Mouse (Mus musculus): ENCODE results near the gene Gjd3.

The Gjd3 gene

DNA sequence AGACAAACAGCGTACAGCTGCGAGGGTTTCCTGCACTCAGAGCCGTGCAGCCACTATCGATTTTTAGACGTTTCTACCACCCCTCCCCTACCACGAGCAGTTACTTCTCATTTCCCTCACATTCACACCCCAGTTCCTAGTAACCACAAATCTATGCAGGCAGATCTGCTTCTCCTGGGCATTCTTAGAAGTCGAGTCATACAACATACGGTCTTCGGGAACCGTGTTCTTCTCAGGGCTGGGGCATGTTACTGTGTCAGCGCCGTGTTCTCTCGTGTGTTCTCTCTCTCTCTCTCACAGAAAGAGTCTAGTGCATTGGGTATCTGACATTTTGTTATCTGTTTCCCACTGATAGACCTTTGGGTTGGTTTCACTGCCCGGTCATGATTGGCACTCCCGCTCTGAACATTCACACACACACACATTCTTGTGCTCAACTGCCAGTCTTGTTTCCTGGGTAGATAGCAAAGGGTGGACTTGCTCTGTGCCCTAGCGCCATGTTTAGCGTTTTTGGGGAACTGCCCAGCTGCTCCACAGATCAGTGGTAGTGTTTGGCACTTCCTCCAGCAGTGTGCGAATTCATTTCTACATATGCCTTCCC is 34.7 kb downstream of the Gjd3 start:
- no peak for DNase-seq (ENCODE audit: low read depth, low spot score)

DNA sequence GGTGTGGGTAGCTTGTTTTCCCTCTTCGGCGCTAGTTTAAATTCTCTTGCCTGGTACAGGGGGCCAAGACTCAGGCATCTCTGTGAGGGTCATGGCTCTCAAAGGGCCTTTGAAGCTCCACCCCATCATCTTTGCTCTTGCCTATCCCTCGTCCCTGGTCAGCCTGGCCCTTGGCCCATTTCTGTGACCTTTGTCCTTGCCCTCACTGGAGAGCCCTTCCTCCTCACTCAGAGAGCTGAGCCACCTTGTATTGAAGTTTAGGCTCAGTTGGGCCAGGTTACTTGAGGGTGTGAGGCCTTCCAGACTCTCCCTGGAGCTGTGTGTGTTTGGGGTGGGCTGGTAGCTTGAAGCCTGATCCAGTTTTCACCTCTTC is 37.2 kb downstream of the Gjd3 start:
- DNase-seq (ENCODE audit: low read depth, low spot score) = no peak

DNA sequence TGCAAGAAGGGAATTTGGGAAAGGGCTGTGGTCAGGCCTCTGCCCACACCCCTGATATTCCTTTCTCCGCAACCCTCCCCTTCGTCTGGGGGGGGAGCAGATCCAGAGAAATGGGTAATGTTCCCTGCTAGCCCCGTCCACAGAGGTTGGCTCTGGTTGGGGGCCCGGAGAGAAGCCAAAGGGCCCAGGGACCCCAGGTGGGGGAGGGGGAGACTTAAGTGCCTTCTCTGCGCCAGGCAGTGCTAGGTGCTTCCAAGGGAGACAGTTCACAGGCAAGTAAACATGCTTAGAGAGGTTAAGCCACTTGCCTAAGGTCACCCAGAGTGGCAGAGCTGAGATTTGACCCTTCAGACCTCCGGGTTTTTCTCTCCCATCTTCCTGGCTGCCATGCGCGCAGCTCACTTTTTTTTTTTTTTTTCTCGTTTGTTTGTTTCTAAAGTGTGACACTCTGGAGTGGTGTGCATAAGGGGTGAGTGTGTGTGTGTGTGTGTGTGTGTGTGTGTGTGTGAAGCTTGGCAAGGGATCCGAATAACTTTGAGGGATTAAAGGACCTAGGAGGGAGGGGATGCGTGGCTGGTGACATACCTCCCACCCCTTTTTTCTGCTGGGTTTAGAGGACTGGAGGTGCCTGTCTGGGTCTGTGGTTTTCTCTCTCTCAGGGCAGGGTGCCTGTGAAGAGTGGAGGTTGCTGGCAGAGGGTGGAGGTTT is 37.8 kb downstream of the Gjd3 start:
- no peak for DNase-seq (ENCODE audit: low read depth, low spot score)

DNA sequence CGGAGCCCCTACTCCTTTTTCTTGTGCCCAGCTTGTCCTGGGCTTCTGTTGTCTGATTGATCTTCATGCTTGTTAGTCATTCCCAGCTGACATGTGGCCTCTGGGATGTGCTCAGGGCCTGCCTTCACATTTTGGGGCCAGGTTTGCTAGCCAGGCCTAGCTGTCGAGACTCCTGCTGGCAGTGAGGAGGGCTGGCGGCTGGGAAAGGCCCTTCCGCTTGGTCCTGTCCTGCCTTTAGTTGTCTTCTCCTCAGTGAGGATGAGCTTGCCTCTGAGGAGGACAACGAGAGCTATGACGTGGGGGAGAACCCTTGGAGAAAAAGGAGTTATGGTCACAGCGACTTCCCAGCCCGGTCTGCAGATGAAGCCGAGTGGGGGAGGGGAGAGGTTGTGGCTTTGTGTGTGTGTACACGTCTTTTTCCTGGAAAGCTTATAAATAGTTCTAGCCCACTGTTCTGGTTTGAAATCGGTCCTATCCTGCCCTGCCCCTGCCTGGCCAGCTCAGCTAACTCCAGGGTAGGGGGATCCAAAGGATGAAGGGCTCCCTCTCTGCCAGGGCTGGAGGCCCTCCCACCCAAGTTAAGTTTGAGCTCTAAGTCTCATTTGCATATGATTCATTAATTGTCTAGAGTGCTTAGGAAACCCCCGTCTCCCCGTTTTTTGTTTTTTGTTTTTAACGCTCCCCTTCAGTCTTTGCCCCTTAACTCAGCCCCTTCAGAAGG is 38.9 kb downstream of the Gjd3 start:
- no peak for DNase-seq (ENCODE audit: low read depth, low spot score)

DNA sequence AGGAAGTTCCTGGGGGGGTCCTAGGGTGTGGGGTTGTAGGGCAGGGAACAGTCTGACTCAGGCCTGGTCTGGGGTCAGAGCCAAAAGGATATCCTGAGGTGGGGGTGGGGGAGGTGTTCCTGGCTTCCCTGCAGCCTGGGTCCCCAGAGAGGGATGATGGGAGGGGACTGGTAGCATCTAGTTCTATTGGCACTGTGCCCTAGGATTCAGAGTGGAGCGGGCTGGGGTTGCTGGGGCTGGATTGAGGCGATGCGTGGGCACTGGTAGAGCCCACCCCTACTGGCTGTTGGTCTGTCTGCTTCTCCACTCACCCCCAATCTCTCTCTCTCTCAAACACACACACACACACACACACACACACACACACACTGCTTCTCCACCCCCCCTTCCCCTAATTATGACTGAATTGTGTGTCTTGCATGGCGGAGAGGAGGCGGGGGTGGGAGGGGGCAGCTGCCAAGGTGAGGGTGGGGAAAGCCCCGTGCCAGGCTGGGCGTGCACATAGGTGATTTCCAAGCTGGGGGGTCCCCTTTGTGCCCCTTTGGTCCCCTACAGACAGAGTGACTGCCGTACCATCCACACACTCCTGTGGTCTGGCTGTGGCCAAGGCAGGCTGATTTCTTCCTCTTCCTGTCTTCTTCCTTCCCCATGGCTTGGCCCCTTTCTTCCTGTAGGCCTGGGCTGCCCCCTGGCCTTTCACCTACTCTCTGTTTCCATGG is 39.7 kb downstream of the Gjd3 start:
- DNase-seq (ENCODE audit: low read depth, low spot score) = no peak

DNA sequence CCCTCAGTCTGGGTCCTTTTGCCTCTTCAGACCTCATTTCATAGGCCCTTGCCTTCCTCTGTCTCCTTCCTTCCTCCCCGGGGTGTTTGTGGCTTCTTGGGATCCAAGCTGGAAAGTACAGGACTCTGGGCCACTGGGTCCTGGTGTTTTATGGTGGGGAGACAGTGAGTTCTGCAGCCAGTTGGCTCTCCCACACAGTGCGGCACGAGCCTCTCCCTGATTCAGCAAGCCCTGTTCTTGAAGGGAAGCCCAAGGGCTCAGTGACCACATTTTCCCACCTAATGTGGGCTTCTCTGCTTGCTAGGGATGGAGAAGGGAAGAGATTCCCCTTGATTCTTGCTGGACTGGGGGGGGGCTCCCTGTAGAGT is 40.3 kb downstream of the Gjd3 start:
- no peak for DNase-seq (ENCODE audit: low read depth, low spot score)

DNA sequence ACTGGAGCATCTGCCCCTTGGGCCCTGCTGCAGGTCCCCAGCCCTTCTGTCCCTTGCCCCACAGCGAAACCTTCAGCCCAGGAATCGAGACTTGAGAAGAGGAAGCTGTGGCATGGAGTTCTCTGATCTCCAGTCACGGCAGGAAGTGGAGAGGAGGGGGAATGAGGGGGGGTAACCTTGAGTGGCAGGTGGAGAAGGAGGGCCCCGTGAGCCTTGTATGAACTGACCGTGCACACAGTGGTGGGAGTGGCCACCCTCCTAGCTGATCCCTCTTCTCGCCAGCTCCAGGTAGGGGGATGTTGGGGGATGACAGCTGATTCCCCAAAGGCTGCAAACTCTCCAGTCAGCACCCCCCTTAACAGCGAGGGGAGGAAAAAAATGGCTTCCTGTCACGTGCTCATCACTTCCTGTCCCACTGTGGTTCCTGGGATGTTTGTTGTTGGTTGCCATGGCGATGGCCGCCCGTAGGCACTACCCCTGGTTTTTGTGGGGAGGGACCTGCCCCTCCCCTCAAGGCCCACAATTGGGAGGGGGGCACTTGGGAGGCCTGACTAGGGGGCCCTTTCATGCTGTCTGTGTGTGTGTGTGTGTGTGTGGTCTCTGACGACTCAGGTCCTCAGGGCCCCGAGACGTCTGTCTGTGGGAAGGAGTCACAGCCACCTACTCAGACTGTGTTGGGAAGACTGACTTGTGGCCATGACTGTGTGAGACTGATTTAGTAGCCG is 40.8 kb downstream of the Gjd3 start:
- DNase-seq (ENCODE audit: low read depth, low spot score) = peak; percentile 92

DNA sequence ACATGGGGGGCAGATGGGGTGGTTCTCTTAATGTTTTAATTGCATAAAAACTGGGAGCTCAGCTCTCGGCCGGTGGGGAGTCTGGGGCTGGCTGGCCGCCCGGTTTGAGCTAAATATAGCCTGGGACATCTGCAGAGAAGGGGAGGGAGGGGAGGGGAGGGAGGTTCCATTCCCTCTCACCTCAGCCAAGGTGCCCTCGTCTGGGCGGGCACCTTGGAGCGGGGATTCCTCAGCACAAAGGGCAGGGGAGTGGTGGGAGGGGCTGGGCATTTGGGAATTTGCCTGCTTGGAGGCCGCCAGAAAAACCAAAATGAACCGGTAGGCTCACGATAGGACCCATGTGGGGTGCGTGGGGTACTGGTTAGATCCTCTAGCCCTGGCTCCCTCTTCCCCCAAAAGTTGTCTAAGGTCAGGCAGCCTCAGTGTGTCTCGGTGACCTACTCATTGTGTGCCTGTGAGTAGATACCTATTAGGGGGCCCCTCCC is 41.4 kb downstream of the Gjd3 start:
- DNase-seq (ENCODE audit: low read depth, low spot score) = peak; percentile 88

DNA sequence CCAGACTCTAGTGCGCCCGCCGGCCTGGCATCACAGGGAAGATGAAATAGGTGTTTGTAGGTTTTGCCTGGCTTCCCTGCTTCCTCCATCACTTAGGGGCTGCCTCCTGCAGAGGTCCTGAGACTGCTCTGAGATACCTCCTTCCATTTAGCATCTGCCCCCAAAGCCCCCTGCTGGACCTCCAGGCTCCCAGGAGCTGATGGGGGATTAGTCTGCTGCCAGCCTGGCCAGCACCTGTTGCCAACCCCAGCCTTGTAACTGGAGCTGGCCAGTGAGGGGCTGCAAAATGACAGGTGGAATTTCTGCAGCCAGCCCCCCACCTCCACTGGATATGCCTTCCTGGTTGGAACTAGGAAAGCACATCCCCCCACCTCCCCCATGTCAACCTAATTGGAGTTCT is 42.0 kb downstream of the Gjd3 start:
- no peak for DNase-seq (ENCODE audit: low read depth, low spot score)

DNA sequence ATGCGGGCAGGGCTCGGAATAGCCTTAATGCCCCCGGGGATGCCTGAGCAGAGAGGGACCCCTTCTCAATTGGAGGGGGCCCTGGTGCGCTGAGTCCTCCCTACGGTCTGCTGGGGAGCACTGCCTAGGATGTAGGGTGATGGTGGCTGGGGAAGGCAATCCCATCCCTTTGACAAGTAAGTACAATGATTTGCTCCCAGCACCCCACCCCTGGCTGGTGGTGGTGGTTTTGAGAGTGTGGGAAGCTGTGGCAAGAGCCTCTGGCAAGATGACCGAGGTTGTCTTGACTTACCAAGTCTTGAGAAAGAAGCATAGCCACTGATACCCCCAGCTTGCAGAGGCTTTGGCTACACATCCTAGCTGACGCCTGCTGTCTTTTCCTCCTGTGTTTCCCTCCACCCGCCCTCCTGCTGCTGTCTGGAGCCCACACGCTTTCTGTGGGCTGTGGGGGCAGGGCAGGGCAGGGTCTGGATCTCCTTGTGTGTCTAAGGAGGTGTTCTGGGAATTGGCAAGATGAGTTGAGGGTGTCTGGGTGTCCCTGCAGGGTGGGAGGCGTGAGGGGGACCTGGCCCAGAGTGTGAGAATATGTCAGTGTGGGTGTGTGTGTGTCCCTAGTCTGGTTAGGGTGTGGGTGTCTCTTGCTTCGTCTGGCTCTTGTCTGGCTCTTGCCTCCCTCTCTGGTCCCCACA is 42.7 kb downstream of the Gjd3 start:
- DNase-seq (ENCODE audit: low read depth, low spot score) = peak; percentile 61

DNA sequence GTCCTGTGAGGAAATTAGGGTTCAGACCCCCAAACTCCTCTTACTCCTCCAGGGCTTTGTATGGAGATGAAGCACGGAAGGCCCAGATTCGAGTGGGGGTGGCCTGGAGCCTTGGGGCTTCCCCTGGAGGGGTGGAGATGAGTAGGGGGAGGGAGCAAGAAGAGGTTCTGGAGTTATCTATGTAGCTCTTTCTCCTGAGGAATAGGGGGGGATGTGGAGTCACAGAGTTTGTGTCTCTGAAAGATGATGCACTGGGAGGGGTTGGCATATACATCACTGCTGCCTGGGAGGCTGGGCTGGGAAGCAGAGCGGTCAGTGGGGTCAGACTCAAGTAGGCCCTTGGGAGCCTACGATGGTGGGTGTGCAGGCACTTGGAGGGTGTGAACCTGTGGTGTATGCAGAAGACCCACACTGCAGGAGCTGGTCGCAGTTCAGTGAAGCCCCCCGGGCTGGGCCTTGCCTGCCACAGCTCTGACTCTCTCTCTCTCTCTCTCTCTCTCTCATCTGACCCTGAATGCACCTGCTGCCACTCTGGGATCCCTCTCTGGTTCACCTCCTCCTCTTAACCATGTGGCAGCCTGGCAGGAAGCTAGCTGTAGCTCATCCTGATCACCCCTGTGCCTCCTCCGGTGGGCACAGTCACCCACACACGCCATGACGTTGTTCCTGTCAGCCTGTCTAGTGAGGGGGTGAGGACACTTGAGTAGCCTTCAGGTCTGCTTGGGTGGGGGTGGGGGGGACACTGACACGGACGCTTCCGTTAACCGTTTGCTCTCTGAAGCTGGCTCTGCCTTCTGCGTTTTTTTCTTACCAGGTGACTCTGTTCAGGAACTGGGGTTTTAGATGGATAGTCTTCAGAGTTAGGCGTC is 43.5 kb downstream of the Gjd3 start:
- DNase-seq (ENCODE audit: low read depth, low spot score) = no peak

DNA sequence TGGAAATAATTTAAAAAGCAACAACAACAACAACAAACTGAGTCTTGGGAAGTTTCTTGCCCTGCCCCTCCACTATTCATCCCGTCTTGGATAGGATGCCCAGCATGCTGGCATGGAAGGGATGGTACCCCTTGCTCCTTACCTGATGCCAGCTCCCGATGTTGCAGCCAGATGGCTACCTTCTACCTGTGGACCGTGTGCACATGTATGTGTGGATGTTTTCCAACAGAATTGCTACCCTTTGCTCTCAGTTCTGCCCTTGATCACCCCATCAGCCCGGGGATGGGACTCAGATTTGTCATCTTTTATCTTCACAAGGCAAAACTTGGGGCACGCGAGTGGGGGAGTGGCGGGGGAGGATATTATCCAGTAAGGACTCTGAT is 44.1 kb downstream of the Gjd3 start:
- DNase-seq (ENCODE audit: low read depth, low spot score) = no peak

DNA sequence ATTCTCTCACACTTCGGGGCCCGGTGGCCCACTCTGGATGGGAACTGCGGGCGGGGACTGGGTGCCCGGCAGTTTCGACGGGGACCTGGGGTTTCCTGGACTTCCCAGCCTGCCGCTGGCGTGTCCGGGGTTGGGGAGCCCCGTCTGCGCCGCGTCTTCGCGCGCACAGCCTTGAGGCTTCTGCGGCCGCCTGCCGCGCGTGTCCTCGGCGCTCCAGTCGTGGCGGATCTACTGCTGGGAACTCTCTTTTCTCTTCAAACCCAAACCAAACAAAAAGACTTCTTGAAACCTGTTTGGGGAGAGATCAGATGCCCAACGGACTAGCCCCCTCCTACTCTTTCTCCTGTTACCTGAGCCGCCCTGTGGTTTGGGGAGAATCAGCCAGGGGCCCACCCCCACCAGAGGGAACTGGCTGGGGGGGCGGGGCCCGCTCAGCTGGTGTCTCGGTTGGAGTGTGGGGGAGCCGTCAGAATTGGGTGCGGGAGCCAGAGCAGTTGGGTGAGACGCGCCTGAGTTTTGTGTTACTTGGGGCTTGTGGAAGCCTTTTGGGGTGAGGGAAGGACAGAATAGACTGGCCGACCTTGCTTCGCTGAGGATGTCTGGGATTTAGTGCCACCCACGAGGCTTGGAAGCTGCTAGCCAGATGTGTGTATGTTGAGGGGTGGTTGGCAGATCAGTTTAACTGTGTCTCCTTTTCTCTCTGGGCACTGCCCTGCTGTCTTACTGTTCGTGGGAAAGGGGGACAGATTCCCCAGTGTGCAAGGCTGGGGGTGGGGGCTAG is 44.7 kb downstream of the Gjd3 start:
- no peak for DNase-seq (ENCODE audit: low read depth, low spot score)

DNA sequence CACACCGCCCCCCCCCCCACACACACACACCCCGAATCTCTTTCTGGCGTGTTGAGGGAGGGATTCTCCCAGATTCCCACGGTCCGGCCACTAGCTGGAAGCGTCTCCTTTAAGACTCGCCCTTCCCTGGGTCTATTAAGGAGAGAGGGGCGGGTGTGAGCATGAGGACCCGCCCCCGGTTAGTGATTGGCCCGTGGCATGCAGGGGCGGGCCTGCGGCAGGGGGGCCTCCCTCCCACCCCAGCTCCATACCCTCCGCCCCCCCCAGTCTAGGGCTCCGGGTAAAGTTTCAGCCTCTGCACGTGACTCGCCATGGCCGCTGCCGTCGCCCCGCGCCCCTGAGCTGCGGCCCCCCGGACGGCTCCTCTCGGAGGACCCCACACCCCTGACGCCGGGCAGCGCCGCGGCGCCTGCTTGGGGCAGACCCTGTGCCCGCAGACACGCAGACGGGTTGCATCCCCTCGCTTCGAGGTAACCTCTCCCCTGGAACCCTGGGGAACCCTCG is 45.4 kb downstream of the Gjd3 start:
- DNase-seq (ENCODE audit: low read depth, low spot score) = peak; percentile 91

DNA sequence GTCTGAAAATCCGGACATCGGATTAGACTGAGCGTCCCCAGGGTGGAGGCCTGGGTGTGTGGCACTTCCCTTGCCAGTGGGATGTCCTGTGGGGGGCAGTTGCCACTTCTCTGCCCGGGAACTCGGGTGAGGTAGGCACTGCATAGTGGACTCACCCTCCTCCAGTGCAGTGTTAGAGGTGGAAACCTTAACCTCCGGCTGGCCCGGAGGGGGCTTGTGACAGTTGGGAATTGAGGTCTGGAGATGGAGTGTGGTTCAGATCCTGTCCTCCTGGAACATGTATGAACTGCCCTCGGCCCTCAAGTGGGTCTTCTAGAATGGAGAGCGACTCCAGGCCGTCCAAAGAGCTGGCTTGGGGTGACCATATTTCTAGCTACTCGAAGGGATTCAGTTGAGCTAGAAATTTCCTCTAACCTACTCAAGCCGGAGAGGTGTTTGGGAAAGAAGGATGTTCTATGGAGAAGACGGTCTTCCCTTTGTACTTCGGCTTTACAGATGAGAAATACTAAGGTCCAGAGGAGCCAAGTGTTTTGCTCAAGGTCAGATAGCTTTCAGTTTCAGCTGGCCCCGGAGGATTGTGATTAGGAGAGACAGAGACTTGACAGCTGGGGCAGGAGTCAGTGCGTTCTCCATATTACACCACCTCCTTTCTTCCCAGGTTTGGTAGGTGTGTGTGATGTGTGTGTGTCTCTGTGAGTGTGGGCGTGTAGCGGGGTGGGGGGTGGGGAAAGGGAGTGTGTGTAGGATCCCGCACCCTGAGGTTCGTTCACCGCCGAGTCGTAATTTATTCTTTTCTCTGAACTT is 46.0 kb downstream of the Gjd3 start:
- no peak for DNase-seq (ENCODE audit: low read depth, low spot score)

DNA sequence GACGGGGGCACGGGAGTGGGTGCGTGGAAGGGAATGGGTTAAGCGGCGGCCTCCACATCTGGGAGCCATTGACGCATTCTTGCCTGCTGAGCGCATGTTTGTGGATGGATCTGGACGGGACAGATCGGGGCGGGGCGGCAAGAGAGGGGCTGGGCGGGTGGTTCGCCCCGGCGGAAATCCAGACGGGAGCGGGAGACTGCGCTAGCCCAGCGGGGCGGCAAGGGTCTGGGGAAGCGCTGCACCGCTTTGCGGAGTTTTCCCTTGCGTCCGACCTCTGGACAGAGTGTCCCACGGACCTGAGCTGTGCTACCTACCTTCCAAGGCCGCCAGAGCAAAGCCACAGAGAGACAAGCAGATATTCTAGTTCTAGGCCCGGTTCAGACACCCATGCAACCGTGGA is 46.6 kb downstream of the Gjd3 start:
- DNase-seq (ENCODE audit: low read depth, low spot score) = peak; percentile 72

DNA sequence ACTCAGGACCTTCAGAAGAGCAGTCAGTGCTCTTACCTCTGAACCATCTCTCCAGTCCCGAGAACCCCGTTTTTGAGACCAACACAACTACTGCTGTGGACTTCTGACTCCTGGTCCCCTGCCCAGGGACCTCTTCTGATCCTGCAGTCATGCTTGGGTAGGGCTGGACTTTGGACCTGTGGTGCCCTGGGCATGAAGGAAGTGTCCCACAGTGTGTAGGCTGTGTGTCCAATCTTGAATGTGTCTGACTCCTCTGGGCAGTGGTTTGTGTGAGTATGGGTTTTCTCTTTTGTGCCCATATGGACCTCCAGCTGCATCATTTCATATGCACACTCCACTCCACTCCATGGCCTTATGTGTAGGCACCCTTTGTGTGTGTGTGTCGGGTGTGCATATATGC is 47.7 kb downstream of the Gjd3 start:
- DNase-seq (ENCODE audit: low read depth, low spot score) = no peak

DNA sequence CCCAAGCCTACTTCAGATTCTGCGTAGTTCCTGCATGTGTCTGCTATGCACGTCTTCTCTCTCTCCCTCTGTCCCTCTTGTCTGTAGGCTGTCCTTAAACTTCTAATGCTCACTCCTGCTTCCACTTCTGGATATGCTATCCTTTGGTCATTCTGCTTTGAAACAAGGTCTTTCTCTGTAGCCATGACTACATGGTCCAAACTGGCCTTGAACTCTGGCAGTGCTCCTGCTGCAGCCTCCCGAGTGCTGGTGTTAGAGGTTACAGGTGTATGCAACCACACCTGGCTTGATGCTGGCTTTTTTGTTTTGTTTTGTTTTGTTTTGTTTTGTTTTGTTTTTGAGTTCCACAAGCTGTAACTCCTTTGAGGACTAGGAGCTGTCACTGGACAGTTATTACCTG is 48.4 kb downstream of the Gjd3 start:
- DNase-seq (ENCODE audit: low read depth, low spot score) = no peak

All from ES-CJ7 (cell line).